Mouse (Mus musculus): Measurements from ENCODE around the gene Tmigd3.

- TF ChIP-seq CTCF (IDR thresholded peaks at IDR 0.05; ENCODE audit: borderline replicate concordance, insufficient read depth, low read depth, low read length) (no peak), POLR2A (IDR thresholded peaks at IDR 0.05; ENCODE audit: borderline replicate concordance, insufficient read depth, low read length) (no peak)
Observed at GRCm38 (mm10) chr3:105823609-105824008, 47.1 kb upstream of the Tmigd3 start.

Data from cerebellum, adult 2 months (tissue).